Mouse (Mus musculus) CH12.LX (cell line): Measurements from ENCODE around the gene Eif2b5.

Source experiments
- CHD1 ChIP-seq: IDR thresholded peaks from 2 replicates; pipeline ENCODE4 v1.6.1; 2012; ENCODE audit warnings: low read depth, low read length, improper control_type of control experiment, inconsistent platforms
- CTCF ChIP-seq, 2 experiments: IDR thresholded peaks in 1 of 2; conservative IDR thresholded peaks in 1 of 2; 2 replicates each; pipeline ENCODE4 v1.5.1; 2011 to 2012; ENCODE audit warnings: low read depth in 2 of 2, low read length in 2 of 2, improper control_type of control experiment in 1 of 2, inconsistent platforms in 1 of 2, mild to moderate bottlenecking in 1 of 2, moderate library complexity in 1 of 2
- EP300 ChIP-seq: IDR thresholded peaks from 2 replicates; pipeline ENCODE4 v1.6.1; 2011; ENCODE audit warnings: low read length, improper control_type of control experiment
- ETS1 ChIP-seq: conservative IDR thresholded peaks from 2 replicates; pipeline ENCODE4 v1.6.1; 2012; ENCODE audit warnings: low read depth, mild to moderate bottlenecking, inconsistent platforms, low read length, improper control_type of control experiment, moderate library complexity
- JUND ChIP-seq: conservative IDR thresholded peaks from 2 replicates; pipeline ENCODE4 v1.6.1; 2011; ENCODE audit warnings: low read depth, low read length, improper control_type of control experiment
- MAX ChIP-seq: IDR thresholded peaks from 2 replicates; pipeline ENCODE4 v1.6.1; 2011; ENCODE audit warnings: low read length, improper control_type of control experiment
- NRF1 ChIP-seq: IDR thresholded peaks from 2 replicates; pipeline ENCODE4 v1.6.1; 2014; ENCODE audit warnings: low read depth, mild to moderate bottlenecking, inconsistent platforms, low read length, improper control_type of control experiment, moderate library complexity
- POLR2A ChIP-seq: IDR thresholded peaks from 2 replicates; pipeline ENCODE4 v1.6.1; 2011; ENCODE audit warnings: low read depth, mild to moderate bottlenecking, improper control_type of control experiment, low read length
- TBP ChIP-seq: conservative IDR thresholded peaks from 2 replicates; pipeline ENCODE4 v1.6.1; 2011; ENCODE audit warnings: low read depth, low read length, improper control_type of control experiment
- ZC3H11A ChIP-seq: IDR thresholded peaks from 2 replicates; pipeline ENCODE4 v1.6.1; 2012; ENCODE audit warnings: low read depth, mild to moderate bottlenecking, inconsistent platforms, low read length, improper control_type of control experiment
- ZKSCAN1 ChIP-seq: IDR thresholded peaks from 2 replicates; pipeline ENCODE4 v1.6.1; 2012; ENCODE audit warnings: low read depth, inconsistent platforms, low read length, improper control_type of control experiment, borderline replicate concordance

- TF ChIP-seq ZC3H11A (no peak), ZKSCAN1 (no peak), CHD1 (no peak), MAX (no peak), TBP (no peak), POLR2A (no peak), EP300 (no peak), JUND (no peak), ETS1 (no peak), CTCF (conservative IDR thresholded peaks at IDR 0.05 in 1 of 2, IDR thresholded peaks at IDR 0.05 in 1 of 2; ENCODE audit: low read depth in 2 of 2, low read length in 2 of 2) (no peak), NRF1 (no peak)
Observed at GRCm38 (mm10) chr16:20471686-20472085, 26.9 kb upstream of the Eif2b5 start.
